Mouse (Mus musculus): ENCODE data around the gene Rxrg.

Rxrg gene

GRCm38 (mm10) chr1:167598255-167599081 lies at the start of gene Rxrg:
Rxrg (plus strand) TSS chr1:167598384.
- DNase-seq (ENCODE audit: low spot score) = peak; percentile 81

- DNase-seq (ENCODE audit: low spot score) = peak; percentile 37
Observed at GRCm38 (mm10) chr1:167549324-167549723, 48.9 kb upstream of the Rxrg start.

GRCm38 (mm10) chr1:167551601-167552000 lies 46.6 kb upstream of the Rxrg start:
- DNase-seq (ENCODE audit: low spot score) = peak; percentile 36

GRCm38 (mm10) chr1:167553959-167554526 lies 44.1 kb upstream of the Rxrg start:
- no peak for DNase-seq (ENCODE audit: low spot score)

GRCm38 (mm10) chr1:167566571-167566970 lies 31.6 kb upstream of the Rxrg start:
- DNase-seq (ENCODE audit: low spot score) = peak; percentile 28

GRCm38 (mm10) chr1:167579131-167579530 lies 19.1 kb upstream of the Rxrg start:
- DNase-seq (ENCODE audit: low spot score) = no peak

- peak; percentile 27 for DNase-seq (ENCODE audit: low spot score)
Observed at GRCm38 (mm10) chr1:167583195-167583594, 15.0 kb upstream of the Rxrg start.

- peak; percentile 60 for DNase-seq (ENCODE audit: low spot score)
Observed at GRCm38 (mm10) chr1:167583888-167584287, 14.3 kb upstream of the Rxrg start.

- DNase-seq (ENCODE audit: low spot score) = no peak
Observed at GRCm38 (mm10) chr1:167588747-167589558, 9.2 kb upstream of the Rxrg start.

- no peak for DNase-seq (ENCODE audit: low spot score)
Observed at GRCm38 (mm10) chr1:167592175-167592574, 6.0 kb upstream of the Rxrg start.

- peak; percentile 29 for DNase-seq (ENCODE audit: low spot score)
Observed at GRCm38 (mm10) chr1:167599211-167599735, 1.1 kb downstream of the Rxrg start.

GRCm38 (mm10) chr1:167608201-167608741 lies 10.1 kb downstream of the Rxrg start:
- DNase-seq (ENCODE audit: low spot score) = peak; percentile 27

- no peak for DNase-seq (ENCODE audit: low spot score)
Observed at GRCm38 (mm10) chr1:167617131-167617530, 18.9 kb downstream of the Rxrg start.

GRCm38 (mm10) chr1:167617995-167618489 lies 19.9 kb downstream of the Rxrg start:
- DNase-seq (ENCODE audit: low spot score) = no peak

- DNase-seq (ENCODE audit: low spot score) = no peak
Observed at GRCm38 (mm10) chr1:167620206-167620795, 22.1 kb downstream of the Rxrg start.

GRCm38 (mm10) chr1:167625098-167625497 lies 26.9 kb downstream of the Rxrg start:
- no peak for DNase-seq (ENCODE audit: low spot score)

- DNase-seq (ENCODE audit: low spot score) = no peak
Observed at GRCm38 (mm10) chr1:167631765-167632164, 33.6 kb downstream of the Rxrg start.

- DNase-seq (ENCODE audit: low spot score) = no peak
Observed at GRCm38 (mm10) chr1:167635702-167636101, 37.5 kb downstream of the Rxrg start.

GRCm38 (mm10) chr1:167636948-167637347 lies 38.8 kb downstream of the Rxrg start:
- DNase-seq (ENCODE audit: low spot score) = peak; percentile 90

GRCm38 (mm10) chr1:167638053-167638452 lies 39.9 kb downstream of the Rxrg start:
- peak; percentile 77 for DNase-seq (ENCODE audit: low spot score)

- DNase-seq (ENCODE audit: low spot score) = no peak
Observed at GRCm38 (mm10) chr1:167638901-167639300, 40.7 kb downstream of the Rxrg start.
